Mouse (Mus musculus) heart, postnatal 0 days (tissue): Measurements from ENCODE around the gene Mst1r.

Experiments
- CTCF ChIP-seq: IDR thresholded peaks from 2 replicates; pipeline ENCODE4 v1.5.1; 2016; ENCODE audit warnings: antibody characterized with exemption, control low read depth, low read depth
- EP300 ChIP-seq: IDR thresholded peaks from 2 replicates; pipeline ENCODE4 v1.6.1; 2016; ENCODE audit warnings: antibody characterized with exemption, low read depth

GRCm38 (mm10) chr9:107910025-107910769 is 3.5 kb downstream of the Mst1r start:
- TF ChIP-seq CTCF (no peak), EP300 (no peak)
